Mouse (Mus musculus): ENCODE measurements at regions not wholly inside any gene's neighbourhood (a gene's known extent, or its start where the extent isn't known, plus 50 kb on each side); places are given as distances from the start of the nearest gene placed in this dataset.

DNA sequence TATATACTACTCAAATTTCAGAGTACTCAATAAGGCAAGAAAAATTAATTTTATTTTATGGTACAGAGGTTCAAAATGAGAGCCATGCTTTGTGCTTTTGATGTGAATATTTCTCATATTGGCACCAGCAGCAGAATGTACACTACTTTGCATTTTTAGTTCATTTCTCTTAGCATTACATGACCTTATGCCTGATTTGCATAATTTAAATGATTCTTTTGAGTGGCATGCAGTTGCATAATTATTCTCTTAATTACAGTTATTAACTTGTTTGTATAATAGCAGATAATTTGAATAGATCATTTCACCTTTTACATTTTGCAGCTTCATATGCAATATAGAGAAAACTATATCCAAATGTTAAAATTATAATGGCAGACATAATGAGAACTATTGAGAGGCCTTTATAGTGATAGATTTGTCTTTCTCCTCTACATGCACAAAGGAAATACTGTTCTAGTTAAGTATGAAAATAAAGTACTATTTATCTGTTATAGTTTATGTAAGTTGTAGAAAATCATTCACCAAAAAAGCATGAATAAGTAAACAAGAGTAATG is 374.6 kb downstream of the Tmem161b start:
- TF ChIP-seq GATA1 (IDR thresholded peaks at IDR 0.05; ENCODE audit: borderline replicate concordance, low read length) = no peak
- TF ChIP-seq FLI1 (IDR thresholded peaks at IDR 0.05; ENCODE audit: low read length) = no peak

All from megakaryocyte, embryonic 14.5 days (primary cell).